Mouse (Mus musculus) B cell, adult (primary cell): ENCODE measurements around the gene Rps5. TPM values are rescaled to one million over a fixed set of nuclear protein-coding genes. Genes with fewer than 3 reads are reported as not detected.

Experiments
- total RNA-seq: library from RNA; stranded (reverse); gene quantifications from 4 replicates; pipeline ENCODE4 v1.2.4, GENCODE M21; 2023; ENCODE audit not compliant: inconsistent age

The Rps5 gene
- total RNA-seq, result 2,171 to 2,345 TPM (median 2,206 TPM) in 4 replicates

DNA sequence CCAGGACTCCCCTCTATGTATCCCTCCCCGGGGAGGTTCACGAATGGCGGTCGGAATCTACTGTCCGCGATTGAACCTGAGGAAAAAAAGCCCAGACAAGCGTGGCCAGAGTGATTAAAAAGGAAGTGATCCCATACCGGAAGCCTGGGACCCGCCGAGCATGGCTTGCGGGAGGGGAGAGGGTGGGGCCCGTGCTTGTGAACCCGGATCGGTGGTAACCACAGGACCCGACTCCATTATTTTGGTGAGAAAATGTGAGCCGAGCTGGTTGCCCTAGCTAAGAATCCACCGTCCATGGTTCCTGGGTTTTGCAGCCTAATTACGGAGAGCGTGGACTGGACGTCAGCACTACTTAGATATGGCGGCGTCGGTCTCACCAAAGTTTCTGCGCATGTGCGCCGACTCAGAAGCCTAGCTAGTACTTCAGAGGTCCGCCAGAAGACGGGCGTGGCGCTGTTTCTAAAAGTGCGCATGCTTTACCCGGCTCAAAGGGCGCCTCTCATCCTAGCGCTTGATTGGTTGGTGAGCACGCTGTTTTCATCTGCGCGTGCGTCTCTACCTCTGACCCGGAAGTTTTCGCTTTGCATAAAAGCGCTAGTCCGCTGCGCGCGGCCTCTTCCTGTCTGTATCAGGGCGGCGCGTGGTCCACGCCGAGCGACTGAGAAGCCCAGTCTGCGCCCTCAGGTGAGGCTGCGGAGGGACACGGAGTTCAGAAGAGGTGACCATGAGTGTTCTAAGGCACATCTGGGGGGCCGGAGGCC, at the start of gene Rps5:
Rps5 (plus strand) TSS at position 586 of the 761 bp plus-strand sequence.

DNA sequence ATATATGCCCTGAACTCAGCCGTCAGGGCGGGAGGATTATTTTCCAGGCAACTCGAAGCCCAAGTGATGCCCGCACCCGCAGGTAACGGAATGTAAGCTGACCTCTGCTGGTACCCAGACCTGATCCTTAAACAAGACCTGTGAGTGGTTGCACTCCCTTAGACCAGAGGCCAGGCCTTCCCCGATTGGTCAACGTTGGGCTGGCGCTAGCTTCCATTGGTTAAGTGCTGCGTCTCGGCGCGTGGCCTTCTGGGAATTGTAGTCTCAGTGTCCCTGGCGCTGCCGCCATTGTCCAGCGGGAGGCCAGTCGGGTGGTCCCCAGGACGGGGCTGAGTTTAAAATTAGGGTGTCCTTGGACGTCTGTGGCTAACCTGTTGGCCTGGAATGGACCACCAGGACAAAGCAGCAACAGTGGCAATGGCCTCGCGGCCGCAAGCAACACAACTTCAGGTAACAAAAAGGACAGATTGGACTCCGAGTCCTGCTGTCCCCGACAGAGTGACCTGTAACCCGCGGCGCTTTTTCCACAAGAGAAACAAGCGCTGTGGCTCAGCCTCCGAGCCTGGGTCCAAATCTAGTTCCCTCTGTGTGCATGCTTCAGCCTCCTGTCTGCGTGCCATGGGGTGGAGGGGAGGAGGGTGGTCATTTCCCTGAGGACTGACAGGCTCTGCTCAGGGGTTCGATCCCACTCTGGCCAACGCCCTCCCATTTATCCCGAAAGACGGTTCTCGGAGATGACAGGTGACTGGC, 41.0 kb upstream of the Rps5 start, which contains the start of gene Zfp128:
Zfp128 (plus strand) TSS at position 267 of the 750 bp plus-strand sequence.

DNA sequence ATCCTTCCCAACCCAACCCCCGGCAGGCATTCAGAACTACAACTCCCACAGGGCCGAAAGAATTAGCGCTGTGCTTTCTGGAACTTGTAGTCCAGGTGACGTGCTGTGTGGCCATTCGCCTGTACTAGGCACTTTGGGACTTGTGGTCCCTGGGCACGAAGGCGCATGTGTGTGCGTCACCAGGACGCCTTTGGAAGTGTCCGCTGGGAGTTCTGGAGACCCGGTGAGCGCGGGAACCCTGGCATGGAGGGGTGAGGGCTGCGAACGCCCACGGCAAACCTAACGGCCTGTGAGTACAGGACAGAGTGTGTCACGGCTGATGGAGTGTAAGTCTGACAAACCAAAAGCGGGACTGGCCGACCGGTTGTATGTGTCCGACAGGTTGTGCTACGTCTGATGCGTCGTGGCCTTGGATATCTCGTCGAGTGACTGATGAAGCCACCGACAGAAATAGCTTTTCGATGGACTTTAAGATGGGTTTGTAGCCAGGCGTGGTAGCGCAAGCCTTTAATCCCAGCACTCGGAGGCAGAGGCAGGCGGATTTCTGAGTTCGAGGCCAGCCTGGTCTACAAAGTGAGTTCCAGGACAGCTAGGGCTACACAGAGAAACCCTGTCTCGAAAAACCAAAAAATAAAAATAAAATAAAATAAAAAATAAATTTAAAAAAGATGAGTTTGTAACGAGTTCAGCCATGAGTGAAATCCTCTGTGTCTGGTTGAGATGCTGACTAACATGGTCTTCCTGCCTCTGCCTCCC, 24.3 kb upstream of the Rps5 start, which contains the start of gene Zscan22:
Zscan22 (plus strand) TSS at position 161 of the 756 bp plus-strand sequence.

GRCm38 (mm10) chr7:12927191-12927680, 5.1 kb downstream of the Rps5 start, which contains the start of gene Rnf225:
Rnf225 (plus strand) TSS chr7:12927416.

DNA sequence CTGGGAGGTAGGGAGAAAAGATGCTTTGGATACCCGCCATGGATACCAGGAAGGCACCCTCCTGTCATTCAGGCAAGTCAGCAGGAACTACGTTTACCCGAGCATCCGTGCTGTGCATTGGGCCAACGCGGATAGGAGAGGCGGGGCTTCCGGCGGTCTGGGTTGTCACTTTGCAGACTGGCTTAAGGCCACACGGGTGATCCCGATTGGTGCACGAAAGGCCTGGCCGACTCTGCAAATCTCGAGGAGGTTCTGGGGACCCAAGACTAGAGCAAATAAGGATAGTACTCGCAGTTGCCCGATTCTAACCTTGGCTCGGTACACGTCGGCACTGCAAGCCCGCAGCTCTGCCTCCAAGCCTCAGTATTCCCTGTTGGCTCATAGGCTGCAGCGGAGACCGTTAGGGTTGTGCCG, 43.6 kb downstream of the Rps5 start, which contains the start of gene Zfp324:
Zfp324 (plus strand) TSS at position 161 of the 414 bp plus-strand sequence.

Other genes with a start within 250 kb of the Rps5 start
- not detected in 4 replicates for gene Vmn2r55, start 237.3 kb upstream of the Rps5 start, total RNA-seq
- not detected in 4 replicates for gene Vmn2r56, start 187.3 kb upstream of the Rps5 start, total RNA-seq
- gene Zscan18, start 118.7 kb upstream of the Rps5 start, total RNA-seq, result 28.7 to 36.2 TPM (median 31.8 TPM) in 4 replicates
- 8.4 to 10.4 TPM (median 9.0 TPM) in 4 replicates for gene Zfp329, start 103.4 kb upstream of the Rps5 start, total RNA-seq
- 98.9 to 124 TPM (median 114 TPM) in 4 replicates for gene Zfp110, start 87.5 kb upstream of the Rps5 start, total RNA-seq
- gene Zfp128, start 41.1 kb upstream of the Rps5 start, total RNA-seq, result 1.8 to 2.8 TPM (median 2.4 TPM) in 4 replicates
- gene Zscan22, start 24.5 kb upstream of the Rps5 start, total RNA-seq, result 12.3 to 14.5 TPM (median 13.4 TPM) in 4 replicates
- gene Rnf225, start 5.1 kb downstream of the Rps5 start, total RNA-seq, result 0.72 to 0.93 TPM (median 0.88 TPM) in 4 replicates
- 3.4 to 4.0 TPM (median 3.8 TPM) in 4 replicates for gene Zfp324, start 43.5 kb downstream of the Rps5 start, total RNA-seq
- gene Zfp446, start 55.6 kb downstream of the Rps5 start, total RNA-seq, result 8.2 to 10.2 TPM (median 9.2 TPM) in 4 replicates
- not detected in 4 replicates for gene Slc27a5, start 75.9 kb downstream of the Rps5 start, total RNA-seq
- gene Trim28, start 76.8 kb downstream of the Rps5 start, total RNA-seq, result 355 to 399 TPM (median 376 TPM) in 4 replicates
- 4.4 to 8.6 TPM (median 5.6 TPM) in 4 replicates for gene Zbtb45, start 87.7 kb downstream of the Rps5 start, total RNA-seq
- 92.4 to 120 TPM (median 103 TPM) in 4 replicates for gene Chmp2a, start 112.5 kb downstream of the Rps5 start, total RNA-seq
- gene Ube2m, start 116.0 kb downstream of the Rps5 start, total RNA-seq, result 83.4 to 96.0 TPM (median 89.6 TPM) in 4 replicates
- 0.51 to 0.87 TPM (median 0.72 TPM) in 4 replicates for gene Mzf1, start 132.5 kb downstream of the Rps5 start, total RNA-seq
- gene Vmn1r85, start 172.9 kb downstream of the Rps5 start, total RNA-seq, result not detected in 4 replicates
- gene Vmn1r86, start 197.6 kb downstream of the Rps5 start, total RNA-seq, result not detected in 4 replicates
- gene Vmn1r87, start 217.9 kb downstream of the Rps5 start, total RNA-seq, result not detected in 4 replicates
- 0.09 to 0.16 TPM (median 0.12 TPM) in 4 replicates for gene Vmn1r88, start 237.3 kb downstream of the Rps5 start, total RNA-seq